Mouse (Mus musculus) heart, embryonic 15.5 days (tissue): ENCODE measurements around the gene Eif3a. TPM values are rescaled to one million over a fixed set of nuclear protein-coding genes. Genes with fewer than 3 reads are reported as not detected.

Source experiments
- ATAC-seq: fragments of 200-750 bp; cut with Nextera tagmentation; replicated peaks from 2 replicates; pipeline ENCODE4 v1.8.0; 2017; ENCODE audit warnings: low read depth, moderate TSS enrichment; ENCODE audit not compliant: insufficient number of reproducible peaks, insufficient read depth, low FRiP score
- H3K27ac ChIP-seq: fragments of 300-500 bp; sonication (generic); 2 replicates; pipeline ENCODE4 v1.5.1; 2015; ENCODE audit warnings: mild to moderate bottlenecking, inconsistent platforms
- H3K27me3 ChIP-seq: fragments of 300-500 bp; sonication (generic); 2 replicates; pipeline ENCODE4 v1.6.1; 2015; ENCODE audit warnings: inconsistent platforms
- H3K36me3 ChIP-seq: fragments of 300-500 bp; sonication (generic); 2 replicates; pipeline ENCODE4 v1.6.1; 2015; ENCODE audit warnings: mild to moderate bottlenecking, inconsistent platforms
- H3K4me1 ChIP-seq: fragments of 300-500 bp; sonication (generic); replicated peaks from 2 replicates; pipeline ENCODE4 v1.6.1; 2015; ENCODE audit warnings: inconsistent platforms
- H3K4me2 ChIP-seq: fragments of 300-500 bp; sonication (generic); 2 replicates; pipeline ENCODE4 v1.6.1; 2015; ENCODE audit warnings: inconsistent platforms, mild to moderate bottlenecking, moderate library complexity
- H3K4me3 ChIP-seq: fragments of 300-500 bp; sonication (generic); 2 replicates; pipeline ENCODE4 v1.5.1; 2015; ENCODE audit warnings: mild to moderate bottlenecking, inconsistent platforms
- H3K9ac ChIP-seq: fragments of 300-500 bp; sonication (generic); 2 replicates; pipeline ENCODE4 v1.6.1; 2015; ENCODE audit warnings: mild to moderate bottlenecking, inconsistent platforms
- H3K9me3 ChIP-seq: fragments of 300-500 bp; sonication (generic); replicated peaks from 2 replicates; pipeline ENCODE4 v1.6.1; 2016; ENCODE audit warnings: inconsistent platforms
- WGBS: fragments of 180-500 bp; shearing (Covaris S2); methylation state at CpG from one replicate; pipeline ENCODE4 v1.1.7; 2015; ENCODE audit warnings: mixed read lengths; 5-methylcytosine and 5-hydroxymethylcytosine counted together
- microRNA-seq: library from miRNA; unstranded; fragments of <30 nt; microRNA quantifications from one replicate; pipeline ENCODE4, GENCODE M21; 2016
- polyA plus RNA-seq: library from polyadenylated mRNA; unstranded; fragments of >200 nt; fragmentation: Nextera tagmentation; extraction: Ambion mirVana; gene quantifications from 2 replicates; pipeline ENCODE4 v1.2.1, GENCODE M21; 2015

The Eif3a gene
- polyA plus RNA-seq, 1 experiment from 2014 or later: 95.0 TPM

DNA sequence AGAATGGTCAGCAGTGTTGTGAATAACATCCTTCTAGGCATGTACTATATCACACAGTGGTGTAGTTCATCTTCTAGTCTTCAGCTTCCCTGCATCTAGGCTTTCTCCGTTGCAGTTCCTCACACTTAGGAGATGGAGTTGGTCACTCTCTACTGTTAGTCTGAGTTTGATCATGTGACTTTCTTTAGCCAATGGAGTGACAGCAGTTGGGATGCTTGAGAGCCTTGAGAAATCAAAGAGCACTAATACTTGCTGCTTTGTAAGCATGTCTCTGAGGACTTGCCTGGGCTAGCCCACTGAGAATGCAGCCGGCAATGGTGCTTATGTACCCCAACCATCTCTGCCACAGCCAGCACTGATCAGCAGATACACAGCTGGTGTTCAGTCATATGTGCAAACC lies 77.9 kb downstream of the Eif3a start:
- H3K27me3 ChIP-seq: no peaks in the 10 kb centered on the region
- 71% methylated on average over 2 of the region's 2 CpGs for WGBS
- no peaks in the 10 kb centered on the region for H3K9me3 ChIP-seq
- H3K4me2 ChIP-seq: no peak overlapping the region
- no peak overlapping the region for H3K9ac ChIP-seq
- H3K27ac ChIP-seq: no peak overlapping the region
- no peaks in the 10 kb centered on the region for H3K4me1 ChIP-seq
- H3K4me3 ChIP-seq: no peak overlapping the region
- no peak for ATAC-seq
- no peaks in the 10 kb centered on the region for H3K36me3 ChIP-seq

Small RNA genes lying within 50 kb of the gene (microRNA-seq; reads per million reads assigned to microRNA genes)
- gene mmu-mir-3084-1: not detected

Other genes with a start within 250 kb of the Eif3a start
- gene Cacul1, start 209.6 kb downstream of the Eif3a start, polyA plus RNA-seq: 13.9 and 16.5 TPM in 2 replicates
- 0.83 and 0.96 TPM in 2 replicates for gene Nanos1, start 34.7 kb downstream of the Eif3a start, polyA plus RNA-seq
- 19.7 and 19.9 TPM in 2 replicates for gene Fam45a, start 20.9 kb upstream of the Eif3a start, polyA plus RNA-seq
- gene Sfxn4, start 70.8 kb upstream of the Eif3a start, polyA plus RNA-seq: 6.8 and 7.2 TPM in 2 replicates
- gene Prdx3, start 83.9 kb upstream of the Eif3a start, polyA plus RNA-seq: 165 and 188 TPM in 2 replicates
- gene Grk5, start 99.1 kb upstream of the Eif3a start, polyA plus RNA-seq: 3.2 and 3.4 TPM in 2 replicates